Comparison of ENCODE assay signal across 13 mouse cellular contexts in the genomic region with DNA sequence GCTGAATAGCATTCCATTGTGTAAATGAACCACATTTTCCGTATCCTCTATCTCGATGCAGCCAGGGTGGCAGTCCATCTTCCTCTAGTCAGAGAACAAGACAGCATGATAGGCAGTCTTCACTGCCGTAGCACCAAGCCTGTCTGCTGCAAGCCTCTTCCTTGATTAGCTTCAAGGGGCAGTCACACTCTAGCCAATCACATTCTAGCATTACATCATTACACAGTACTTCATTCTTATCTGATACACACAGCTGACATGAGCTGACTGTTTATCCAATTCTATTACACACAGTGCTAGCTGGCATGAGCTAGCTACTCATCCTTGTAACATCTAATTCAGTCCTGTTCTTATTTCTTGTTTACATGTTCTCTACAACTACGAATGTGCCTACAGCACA.
"Had no signal": no experiment of that assay in that cellular context is flagged by ENCODE, and none has a peak within 500 bp of the region (broad histone marks: within the 10 kb centered on the region; RNA-seq: fewer than 3 reads in every experiment).

No protein-coding gene starts in this region.

- H3K9me3 ChIP-seq: kidney, embryonic 15.5 days; limb, embryonic 15.5 days; neural tube, embryonic 15.5 days had no signal

- DNase-seq: kidney, adult 2 months; kidney, postnatal 14 days; layer of hippocampus, postnatal 36 days; lung, postnatal 4 days; midbrain, embryonic 14.5 days; right cerebral cortex, adult 18-20 months; right cerebral cortex, postnatal 25 days had no signal

- ATAC-seq: intestine, embryonic 16.5 days had no signal

- H3K27me3 ChIP-seq: kidney, embryonic 15.5 days; limb, embryonic 15.5 days; neural tube, embryonic 15.5 days had no signal

- H3K9ac ChIP-seq: kidney, embryonic 15.5 days; limb, embryonic 15.5 days; neural tube, embryonic 15.5 days had no signal

- H3K36me3 ChIP-seq: kidney, embryonic 15.5 days; limb, embryonic 15.5 days; midbrain, embryonic 10.5 days; neural tube, embryonic 15.5 days had no signal

- H3K27ac ChIP-seq: kidney, embryonic 15.5 days; limb, embryonic 15.5 days; midbrain, embryonic 10.5 days; neural tube, embryonic 15.5 days had no signal

- H3K4me2 ChIP-seq: kidney, embryonic 15.5 days; limb, embryonic 15.5 days; neural tube, embryonic 15.5 days had no signal

- H3K4me3 ChIP-seq: kidney, embryonic 15.5 days; limb, embryonic 15.5 days; midbrain, embryonic 10.5 days; myocyte; neural tube, embryonic 15.5 days had no signal

- H3K4me1 ChIP-seq: kidney, embryonic 15.5 days; limb, embryonic 15.5 days; midbrain, embryonic 10.5 days; neural tube, embryonic 15.5 days had no signal
